Mouse (Mus musculus): ENCODE measurements at regions not wholly inside any gene's neighbourhood (a gene's known extent, or its start where the extent isn't known, plus 50 kb on each side); places are given as distances from the start of the nearest gene placed in this dataset.
"Not testable (repeated sequence)": the region's sequence is repeated elsewhere in the genome, so short reads cannot be mapped to it uniquely, and the experiment has no call there.

GRCm38 (mm10) chr1:137226479-137227097 lies 266.3 kb upstream of the Nr5a2 start:
- no peak for DNase-seq (ENCODE audit: low read depth, low spot score)

GRCm38 (mm10) chr1:137225418-137225817 lies 265.2 kb upstream of the Nr5a2 start:
- peak; percentile 23 for DNase-seq (ENCODE audit: low read depth, low spot score)

GRCm38 (mm10) chr1:137223052-137223451 lies 262.8 kb upstream of the Nr5a2 start:
- DNase-seq (ENCODE audit: low read depth, low spot score) = no peak

- DNase-seq (ENCODE audit: low read depth, low spot score) = no peak
Observed at GRCm38 (mm10) chr1:137221087-137222057, 261.1 kb upstream of the Nr5a2 start.

- no peak for DNase-seq (ENCODE audit: low read depth, low spot score)
Observed at GRCm38 (mm10) chr1:137220226-137220625, 260.0 kb upstream of the Nr5a2 start.

GRCm38 (mm10) chr1:137218611-137219010 lies 258.4 kb upstream of the Nr5a2 start:
- no peak for DNase-seq (ENCODE audit: low read depth, low spot score)

GRCm38 (mm10) chr1:137218096-137218495 lies 257.8 kb upstream of the Nr5a2 start:
- DNase-seq (ENCODE audit: low read depth, low spot score) = no peak

- no peak for DNase-seq (ENCODE audit: low read depth, low spot score)
Observed at GRCm38 (mm10) chr1:137217206-137217605, 257.0 kb upstream of the Nr5a2 start.

- DNase-seq (ENCODE audit: low read depth, low spot score) = not testable (repeated sequence)
Observed at GRCm38 (mm10) chr1:137214328-137214727, 254.1 kb upstream of the Nr5a2 start.

- no peak for DNase-seq (ENCODE audit: low read depth, low spot score)
Observed at GRCm38 (mm10) chr1:137213717-137214116, 253.5 kb upstream of the Nr5a2 start.

- no peak for DNase-seq (ENCODE audit: low read depth, low spot score)
Observed at GRCm38 (mm10) chr1:137212856-137213255, 252.6 kb upstream of the Nr5a2 start.

- no peak for DNase-seq (ENCODE audit: low read depth, low spot score)
Observed at GRCm38 (mm10) chr1:137204371-137204770, 244.1 kb upstream of the Nr5a2 start.

- DNase-seq (ENCODE audit: low read depth, low spot score) = no peak
Observed at GRCm38 (mm10) chr1:137203512-137203911, 243.3 kb upstream of the Nr5a2 start.

- no peak for DNase-seq (ENCODE audit: low read depth, low spot score)
Observed at GRCm38 (mm10) chr1:137200931-137201330, 240.7 kb upstream of the Nr5a2 start.

- no peak for DNase-seq (ENCODE audit: low read depth, low spot score)
Observed at GRCm38 (mm10) chr1:137195962-137196361, 235.7 kb upstream of the Nr5a2 start.

- DNase-seq (ENCODE audit: low read depth, low spot score) = no peak
Observed at GRCm38 (mm10) chr1:137195065-137195620, 234.9 kb upstream of the Nr5a2 start.

GRCm38 (mm10) chr1:137178231-137178630 lies 218.0 kb upstream of the Nr5a2 start:
- DNase-seq (ENCODE audit: low read depth, low spot score) = no peak

GRCm38 (mm10) chr1:137176696-137177095 lies 216.4 kb upstream of the Nr5a2 start:
- DNase-seq (ENCODE audit: low read depth, low spot score) = no peak

GRCm38 (mm10) chr1:137174081-137174480 lies 213.8 kb upstream of the Nr5a2 start:
- no peak for DNase-seq (ENCODE audit: low read depth, low spot score)

- DNase-seq (ENCODE audit: low read depth, low spot score) = no peak
Observed at GRCm38 (mm10) chr1:137172128-137172527, 211.9 kb upstream of the Nr5a2 start.

- no peak for DNase-seq (ENCODE audit: low read depth, low spot score)
Observed at GRCm38 (mm10) chr1:137171451-137171850, 211.2 kb upstream of the Nr5a2 start.

- no peak for DNase-seq (ENCODE audit: low read depth, low spot score)
Observed at GRCm38 (mm10) chr1:137147891-137148290, 187.6 kb upstream of the Nr5a2 start.
